Mouse (Mus musculus): ENCODE measurements around the gene Insr. TPM values are rescaled to one million over a fixed set of nuclear protein-coding genes. Genes with fewer than 3 reads are reported as not detected.
A peak's percentile ranks its signal among the peaks of the same experiment; 100 is the strongest.

Insr gene
- total and polyA plus RNA-seq, 3 experiments, result 5.3 to 7.6 TPM; not detected in 1

GRCm38 (mm10) chr8:3225184-3225583 lies 54.2 kb downstream of the Insr start:
- H3K4me1 ChIP-seq (ENCODE audit: control insufficient read depth in 1 of 2, insufficient read depth in 2 of 2, low read length in 2 of 2), result peaks cover 8 to 12% of the 10 kb centered on the region in 2 experiments

GRCm38 (mm10) chr8:3222636-3222965 lies 56.8 kb downstream of the Insr start:
- no peak overlapping the region for H3K27ac ChIP-seq (ENCODE audit: control insufficient read depth, low read depth, low read length)
- H3K4me3 ChIP-seq (ENCODE audit: control insufficient read depth in 1 of 2, insufficient read depth in 1 of 2, low read depth in 2 of 2, low read length in 2 of 2), result no peak overlapping the region
- DNase-seq (ENCODE audit: low read depth, low spot score), result no peak
- TF ChIP-seq ZMIZ1 (IDR thresholded peaks at IDR 0.05; ENCODE audit: low read depth, low read length) (no peak), POLR2A (IDR thresholded peaks at IDR 0.05; ENCODE audit: control insufficient read depth in 1 of 2, insufficient read depth in 1 of 2, low read depth in 1 of 2, low read length in 2 of 2, poor library complexity in 1 of 2) (no peak), ZNF384 (IDR thresholded peaks at IDR 0.05; ENCODE audit: low read depth, low read length) (no peak), CTCF (IDR thresholded peaks at IDR 0.05 in 2 of 3, conservative IDR thresholded peaks at IDR 0.05 in 1 of 3; ENCODE audit: control insufficient read depth in 1 of 3, insufficient read depth in 1 of 3, low read depth in 2 of 3, low read length in 3 of 3, poor library complexity in 1 of 3, severe bottlenecking in 1 of 3) (no peak), HCFC1 (IDR thresholded peaks at IDR 0.05; ENCODE audit: low read depth, low read length) (no peak)
- peaks cover 0 to 12% of the 10 kb centered on the region in 2 experiments; a peak in 2 of 4 replicates for H3K36me3 ChIP-seq (ENCODE audit: control insufficient read depth in 1 of 2, insufficient read depth in 2 of 2, low read length in 2 of 2)
- H3K9me3 ChIP-seq (replicated peaks; ENCODE audit: insufficient read depth, low read length), result no peaks in the 10 kb centered on the region
- no peaks in the 10 kb centered on the region for H3K27me3 ChIP-seq (ENCODE audit: control insufficient read depth in 1 of 2, insufficient read depth in 2 of 2, low read length in 2 of 2)
- peaks cover 1% of the 10 kb centered on the region; the same call in 1 of the 2 replicates for H3K79me2 ChIP-seq (ENCODE audit: control insufficient read depth, insufficient read depth, low read length, poor library complexity)
- H3K4me1 ChIP-seq (ENCODE audit: control insufficient read depth in 1 of 2, insufficient read depth in 2 of 2, low read length in 2 of 2), result peaks cover 2 to 6% of the 10 kb centered on the region in 2 experiments; a peak in 2 of 4 replicates
- no peak overlapping the region for H3K9ac ChIP-seq (ENCODE audit: control insufficient read depth, low read depth, low read length, poor library complexity, severe bottlenecking)

More at GRCm38 (mm10) chr8:3225184-3225583, 54.2 kb downstream of the Insr start:
- Histone ChIP-seq H3K9me3 (replicated peaks; ENCODE audit: insufficient read depth, low read length) (no peaks in the 10 kb centered on the region), H3K4me3 (ENCODE audit: control insufficient read depth in 1 of 2, insufficient read depth in 1 of 2, low read depth in 2 of 2, low read length in 2 of 2) (no peak overlapping the region), H3K9ac (ENCODE audit: control insufficient read depth, low read depth, low read length, poor library complexity, severe bottlenecking) (no peak overlapping the region), H3K27me3 (ENCODE audit: control insufficient read depth in 1 of 2, insufficient read depth in 2 of 2, low read length in 2 of 2) (no peaks in the 10 kb centered on the region), H3K36me3 (ENCODE audit: control insufficient read depth in 1 of 2, insufficient read depth in 2 of 2, low read length in 2 of 2) (peaks cover 0 to 18% of the 10 kb centered on the region in 2 experiments; a peak in 2 of 4 replicates), H3K79me2 (ENCODE audit: control insufficient read depth, insufficient read depth, low read length, poor library complexity) (no peaks in the 10 kb centered on the region), H3K27ac (ENCODE audit: control insufficient read depth, low read depth, low read length) (no peak overlapping the region)
- DNase-seq (ENCODE audit: low read depth, low spot score), result no peak
- TF ChIP-seq JUND (IDR thresholded peaks at IDR 0.05; ENCODE audit: low read depth, low read length), result no peak
- no peak for TF ChIP-seq ZMIZ1 (IDR thresholded peaks at IDR 0.05; ENCODE audit: low read depth, low read length)

GRCm38 (mm10) chr8:3221960-3222635 lies 57.3 kb downstream of the Insr start:
- Histone ChIP-seq H3K36me3 (ENCODE audit: control insufficient read depth in 1 of 2, insufficient read depth in 2 of 2, low read length in 2 of 2) (peaks cover 0 to 12% of the 10 kb centered on the region in 2 experiments; a peak in 2 of 4 replicates), H3K4me1 (ENCODE audit: control insufficient read depth in 1 of 2, insufficient read depth in 2 of 2, low read length in 2 of 2) (peaks cover 2 to 6% of the 10 kb centered on the region in 2 experiments; a peak in 2 of 4 replicates), H3K79me2 (ENCODE audit: control insufficient read depth, insufficient read depth, low read length, poor library complexity) (peaks cover 1% of the 10 kb centered on the region; the same call in 1 of the 2 replicates), H3K27me3 (ENCODE audit: control insufficient read depth in 1 of 2, insufficient read depth in 2 of 2, low read length in 2 of 2) (no peaks in the 10 kb centered on the region), H3K27ac (ENCODE audit: control insufficient read depth, low read depth, low read length) (peak overlapping the region; percentile 61; the same call in 1 of the 2 replicates), H3K4me3 (ENCODE audit: control insufficient read depth in 1 of 2, insufficient read depth in 1 of 2, low read depth in 2 of 2, low read length in 2 of 2) (peak overlapping the region; percentile 52 to 76), H3K9ac (ENCODE audit: control insufficient read depth, low read depth, low read length, poor library complexity, severe bottlenecking) (peak overlapping the region; percentile 74), H3K9me3 (replicated peaks; ENCODE audit: insufficient read depth, low read length) (no peaks in the 10 kb centered on the region)
- DNase-seq (ENCODE audit: low read depth, low spot score), result no peak
- TF ChIP-seq ZMIZ1 (IDR thresholded peaks at IDR 0.05; ENCODE audit: low read depth, low read length), result no peak
